Mouse (Mus musculus) C2C12 (cell line): ENCODE measurements around the gene Prr5. TPM values are rescaled to one million over a fixed set of nuclear protein-coding genes. Genes with fewer than 3 reads are reported as not detected.
A peak's percentile ranks its signal among the peaks of the same experiment; 100 is the strongest.

ENCODE experiments used
- H3K27me3 ChIP-seq: one replicate; pipeline ENCODE4 v1.6.1; 2011; ENCODE audit not compliant: control insufficient read depth, insufficient read depth, insufficient read length
- H3K36me3 ChIP-seq: one replicate; pipeline ENCODE4 v1.6.1; 2011; ENCODE audit not compliant: control insufficient read depth, insufficient read depth
- H3K4me3 ChIP-seq: one replicate; pipeline ENCODE4 v1.5.1; 2011; ENCODE audit warnings: mild to moderate bottlenecking, control low read depth; ENCODE audit not compliant: poor library complexity, insufficient read depth, severe bottlenecking
- H3K79me2 ChIP-seq: one replicate; pipeline ENCODE4 v1.6.1; 2011; ENCODE audit not compliant: control insufficient read depth, insufficient read depth
- H3K79me3 ChIP-seq: one replicate; pipeline ENCODE4 v1.6.1; 2011; ENCODE audit warnings: low read depth, control low read depth
- H3ac ChIP-seq: one replicate; pipeline ENCODE3; 2011; ENCODE audit warnings: low read depth; ENCODE audit not compliant: control insufficient read depth, insufficient read length
- CEBPB ChIP-seq: IDR thresholded peaks from one replicate; pipeline ENCODE4 v1.6.1; 2011; ENCODE audit warnings: low read depth, mild to moderate bottlenecking, control low read depth, moderate library complexity
- CTCF ChIP-seq: IDR thresholded peaks from one replicate; pipeline ENCODE4 v1.5.1; 2011; ENCODE audit not compliant: control insufficient read depth, insufficient read depth, insufficient read length
- FOSL1 ChIP-seq: IDR thresholded peaks from one replicate; pipeline ENCODE4 v1.8.0; 2011; ENCODE audit warnings: mild to moderate bottlenecking, low read length; ENCODE audit not compliant: poor library complexity, insufficient read depth, severe bottlenecking
- MAX ChIP-seq: IDR thresholded peaks from one replicate; pipeline ENCODE4 v1.6.1; 2011; ENCODE audit warnings: mild to moderate bottlenecking, control low read depth
- MYOD1 ChIP-seq: IDR thresholded peaks from one replicate; pipeline ENCODE4 v1.6.1; 2011; ENCODE audit warnings: low read depth; ENCODE audit not compliant: control insufficient read depth, insufficient read length
- MYOG ChIP-seq: IDR thresholded peaks from one replicate; pipeline ENCODE4 v1.6.1; 2011; ENCODE audit not compliant: control insufficient read depth, insufficient read length; ENCODE audit errors: extremely low read depth
- USF1 ChIP-seq: IDR thresholded peaks from one replicate; pipeline ENCODE4 v1.6.1; 2011; ENCODE audit warnings: low read depth, mild to moderate bottlenecking, control low read depth, moderate library complexity
- polyA plus RNA-seq: library from polyadenylated mRNA; unstranded; fragments of >200 nt; fragmentation: generic; extraction: Trizol; gene quantifications from one replicate; pipeline ENCODE4 v1.2.1, GENCODE M21; 2012; ENCODE audit warnings: missing spikeins

Gene Prr5
- polyA plus RNA-seq, 1 experiment = 9.9 TPM

DNA sequence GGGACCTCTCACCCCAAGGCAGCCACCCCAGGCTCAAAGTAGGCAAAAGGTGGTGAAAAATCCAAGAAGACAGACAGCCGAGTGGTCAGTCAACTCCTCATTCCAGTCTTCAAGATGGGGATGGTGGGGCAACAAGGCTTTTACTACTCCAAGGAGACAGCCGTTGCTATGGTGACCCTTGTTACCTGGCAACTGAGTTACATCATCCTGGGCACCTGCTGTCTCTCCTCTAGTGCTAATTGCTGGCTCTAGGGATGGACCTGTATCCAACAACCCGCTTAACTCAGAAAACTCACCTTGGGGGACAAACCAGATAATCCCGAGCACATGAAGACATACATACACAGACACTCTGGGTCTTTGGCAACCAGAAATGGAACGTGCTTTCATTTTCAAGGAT lies 42.1 kb upstream of the Prr5 start:
- no peak overlapping the region for H3K4me3 ChIP-seq
- no peak overlapping the region for H3ac ChIP-seq
- H3K36me3 ChIP-seq = no peaks in the 10 kb centered on the region
- peaks cover 15% of the 10 kb centered on the region for H3K27me3 ChIP-seq
- H3K79me2 ChIP-seq = no peaks in the 10 kb centered on the region
- no peak for TF ChIP-seq MYOD1
- TF ChIP-seq MYOG = no peak
- no peak for TF ChIP-seq CTCF
- no peak for TF ChIP-seq FOSL1
- no peak for TF ChIP-seq USF1
- no peak for TF ChIP-seq MAX
- no peak for TF ChIP-seq CEBPB
- H3K79me3 ChIP-seq = no peaks in the 10 kb centered on the region

DNA sequence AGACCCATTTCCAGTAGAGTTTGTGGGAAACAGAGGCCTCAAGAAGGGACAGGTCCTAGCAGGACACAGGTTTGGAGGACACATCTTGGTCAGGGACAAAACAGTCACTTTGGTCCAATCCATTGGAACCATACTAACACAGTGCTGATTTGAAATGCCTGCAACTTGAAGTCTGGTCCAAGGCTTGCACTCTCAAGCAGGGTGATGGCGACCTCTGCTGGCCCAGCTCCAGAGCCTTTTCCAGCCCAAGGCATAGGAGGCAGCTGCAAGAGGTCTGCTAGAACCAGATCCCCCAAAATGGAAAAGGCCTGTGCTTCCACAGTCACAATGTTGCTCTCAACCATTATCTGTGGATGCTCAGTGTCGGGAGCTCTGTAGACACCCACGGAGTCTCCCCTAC lies 39.7 kb upstream of the Prr5 start:
- Histone ChIP-seq H3K27me3 (peaks cover 8% of the 10 kb centered on the region), H3ac (no peak overlapping the region), H3K4me3 (no peak overlapping the region), H3K79me2 (no peaks in the 10 kb centered on the region), H3K79me3 (no peaks in the 10 kb centered on the region), H3K36me3 (no peaks in the 10 kb centered on the region)
- TF ChIP-seq CEBPB (no peak), USF1 (no peak), MYOD1 (no peak), CTCF (peak; percentile 66)

DNA sequence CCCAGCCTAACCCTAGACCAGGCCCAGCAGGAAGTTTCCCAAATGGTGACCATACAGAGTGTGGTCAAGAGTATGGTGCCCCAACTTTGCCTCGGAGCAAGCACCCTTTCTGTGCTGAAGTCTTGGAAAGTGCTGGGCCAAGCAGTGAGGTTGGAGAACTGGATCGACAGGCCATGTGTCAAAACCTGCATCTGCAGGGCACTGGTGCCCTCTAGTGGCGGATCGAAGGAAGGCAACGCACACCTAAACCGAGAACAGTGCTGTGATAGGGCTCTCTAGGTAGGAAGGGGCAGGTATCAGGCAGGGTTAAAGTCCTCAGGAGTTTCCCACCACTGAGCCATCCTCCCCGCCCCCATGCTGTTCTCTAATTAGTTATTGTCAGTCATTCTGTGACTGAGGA lies 37.9 kb upstream of the Prr5 start:
- H3K36me3 ChIP-seq = no peaks in the 10 kb centered on the region
- no peak overlapping the region for H3ac ChIP-seq
- no peaks in the 10 kb centered on the region for H3K79me3 ChIP-seq
- peaks cover 4% of the 10 kb centered on the region for H3K27me3 ChIP-seq
- peak; percentile 90 for TF ChIP-seq MAX
- TF ChIP-seq CEBPB = no peak
- peak; percentile 11 for TF ChIP-seq MYOD1
- TF ChIP-seq CTCF = peak; percentile 97
- no peak overlapping the region for H3K4me3 ChIP-seq
- H3K79me2 ChIP-seq = no peaks in the 10 kb centered on the region

DNA sequence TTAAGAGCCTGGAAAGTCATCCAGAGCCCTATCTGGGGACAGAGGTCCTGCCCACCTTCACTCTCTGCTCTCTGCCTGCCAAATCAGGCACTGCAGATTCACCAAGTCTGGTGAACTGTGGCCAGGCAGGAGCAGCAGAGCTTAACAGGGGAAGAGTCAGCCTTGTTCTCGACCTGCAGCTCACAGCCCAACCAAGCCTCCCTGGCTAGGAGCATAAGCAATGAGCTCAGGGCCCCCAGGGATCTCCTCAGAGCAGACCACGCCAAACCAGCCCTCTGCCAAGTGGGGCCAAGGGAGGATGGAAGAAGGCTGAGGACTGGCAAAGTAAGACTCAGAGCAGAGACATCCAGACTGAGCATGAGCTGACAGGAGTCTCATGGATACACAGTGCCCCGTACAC lies 35.1 kb upstream of the Prr5 start:
- no peaks in the 10 kb centered on the region for H3K36me3 ChIP-seq
- H3ac ChIP-seq = no peak overlapping the region
- no peaks in the 10 kb centered on the region for H3K27me3 ChIP-seq
- TF ChIP-seq CEBPB (no peak), FOSL1 (no peak), MYOD1 (no peak)
- no peak overlapping the region for H3K4me3 ChIP-seq
- H3K79me2 ChIP-seq = no peaks in the 10 kb centered on the region
- H3K79me3 ChIP-seq = no peaks in the 10 kb centered on the region

DNA sequence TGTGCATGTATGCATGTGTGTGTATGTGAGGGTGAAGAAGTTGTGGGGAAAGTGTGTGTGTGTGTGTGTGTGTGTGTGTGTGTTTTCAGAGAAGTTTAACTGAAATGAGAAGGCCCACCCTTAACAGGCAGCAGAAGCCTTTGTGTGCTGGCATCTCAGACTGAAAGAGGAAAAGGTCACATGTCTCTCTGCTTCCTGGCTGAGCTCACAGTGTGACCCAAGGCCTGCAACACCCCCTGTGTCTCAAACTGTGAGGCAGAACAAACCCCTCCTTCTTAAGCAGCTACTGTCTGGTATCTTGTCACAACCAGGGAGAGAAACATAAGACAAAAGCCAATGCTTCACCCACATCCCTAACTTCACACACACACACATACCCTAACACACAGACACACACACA lies 31.0 kb upstream of the Prr5 start:
- Histone ChIP-seq H3K79me3 (no peaks in the 10 kb centered on the region), H3K4me3 (no peak overlapping the region), H3K79me2 (no peaks in the 10 kb centered on the region), H3ac (no peak overlapping the region), H3K27me3 (no peaks in the 10 kb centered on the region), H3K36me3 (no peaks in the 10 kb centered on the region)
- TF ChIP-seq MYOD1 (no peak), CEBPB (no peak), MYOG (no peak), CTCF (no peak), FOSL1 (no peak), USF1 (no peak), MAX (no peak)

DNA sequence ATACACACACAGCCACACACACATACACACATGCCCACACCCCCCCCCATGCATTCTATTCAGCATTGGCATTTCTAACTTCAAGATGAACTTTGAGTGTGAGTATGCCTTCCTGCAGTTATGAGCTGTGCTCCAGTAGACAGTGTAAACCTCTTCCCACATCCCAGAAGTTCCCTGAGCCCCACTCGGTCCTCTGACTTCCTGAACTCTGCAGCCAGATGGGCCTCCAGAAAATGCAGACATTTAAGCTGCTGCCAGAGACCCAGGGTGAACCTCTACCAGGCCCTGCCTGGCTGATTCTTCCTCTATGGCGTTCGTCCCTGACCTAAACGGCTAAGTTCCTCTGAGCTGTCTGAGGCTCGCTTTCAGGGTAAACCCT lies 30.4 kb upstream of the Prr5 start:
- no peaks in the 10 kb centered on the region for H3K36me3 ChIP-seq
- H3ac ChIP-seq = no peak overlapping the region
- H3K79me2 ChIP-seq = no peaks in the 10 kb centered on the region
- H3K79me3 ChIP-seq = no peaks in the 10 kb centered on the region
- no peaks in the 10 kb centered on the region for H3K27me3 ChIP-seq
- TF ChIP-seq CTCF (no peak), MAX (no peak), USF1 (no peak)
- no peak overlapping the region for H3K4me3 ChIP-seq

DNA sequence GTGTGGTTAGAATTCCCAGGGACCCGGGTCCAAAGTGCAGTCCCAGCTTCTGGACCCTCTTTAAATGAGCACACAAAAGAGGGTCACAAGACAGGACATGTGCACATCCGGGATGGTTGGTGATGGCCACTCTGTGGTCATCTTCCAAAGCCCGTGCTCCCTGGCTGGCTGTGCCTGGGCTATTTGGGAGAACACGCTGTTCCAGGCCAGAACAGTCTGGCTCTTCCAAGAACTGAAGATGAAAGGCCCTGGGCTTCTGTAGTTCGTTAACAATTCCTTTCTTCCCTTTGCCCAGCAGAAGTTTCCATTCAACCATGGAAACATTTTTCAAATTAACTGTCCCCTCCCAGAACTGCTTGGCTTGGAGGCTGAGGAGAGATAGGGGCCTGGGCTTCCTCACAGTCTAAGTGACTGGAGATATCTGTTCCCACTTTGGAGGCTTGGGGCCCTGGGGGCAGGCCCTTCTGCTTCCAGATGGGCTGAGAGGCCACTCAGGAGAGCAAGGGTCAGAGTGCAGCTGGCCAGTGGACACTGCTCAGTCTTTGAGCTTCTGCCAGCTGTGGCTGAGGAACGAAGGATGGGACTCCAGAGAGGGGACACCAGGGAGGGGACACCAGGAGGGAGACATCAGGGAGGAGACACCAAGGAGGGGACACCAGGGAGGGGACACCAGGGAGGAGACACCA lies 29.8 kb upstream of the Prr5 start:
- H3K79me2 ChIP-seq = no peaks in the 10 kb centered on the region
- no peaks in the 10 kb centered on the region for H3K36me3 ChIP-seq
- no peak for TF ChIP-seq CEBPB
- TF ChIP-seq FOSL1 = no peak
- no peak for TF ChIP-seq USF1
- TF ChIP-seq MYOD1 = no peak
- no peak for TF ChIP-seq CTCF
- TF ChIP-seq MAX = no peak
- no peak for TF ChIP-seq MYOG
- no peaks in the 10 kb centered on the region for H3K79me3 ChIP-seq
- no peaks in the 10 kb centered on the region for H3K27me3 ChIP-seq
- H3K4me3 ChIP-seq = no peak overlapping the region
- no peak overlapping the region for H3ac ChIP-seq
